Mouse (Mus musculus): Measurements from ENCODE around the gene Zfp462.

Gene Zfp462

GRCm38 (mm10) chr4:55008616-55009015 lies 63.8 kb downstream of the Zfp462 start:
- peaks cover 13% of the 10 kb centered on the region for H3K4me1 ChIP-seq (replicated peaks; ENCODE audit: low read depth, low read length)
- H3K9me3 ChIP-seq (ENCODE audit: low read length), result peaks cover 92% of the 10 kb centered on the region
- TF ChIP-seq NANOG (IDR thresholded peaks at IDR 0.05; ENCODE audit: borderline replicate concordance, low read length) (no peak), CTCF (conservative IDR thresholded peaks at IDR 0.05; ENCODE audit: low read length) (no peak), POU5F1 (IDR thresholded peaks at IDR 0.05; ENCODE audit: borderline replicate concordance, low read length) (no peak)
- peaks cover 99% of the 10 kb centered on the region for H3K36me3 ChIP-seq (ENCODE audit: insufficient read depth, low read length)
- no peaks in the 10 kb centered on the region for H3K27me3 ChIP-seq (ENCODE audit: insufficient read depth, low read length)
- no peak overlapping the region for H3K4me3 ChIP-seq (replicated peaks; ENCODE audit: low read length)

GRCm38 (mm10) chr4:55011391-55011790 lies 66.5 kb downstream of the Zfp462 start:
- no peak for TF ChIP-seq NANOG (IDR thresholded peaks at IDR 0.05; ENCODE audit: borderline replicate concordance, low read length)
- no peak for TF ChIP-seq CTCF (conservative IDR thresholded peaks at IDR 0.05; ENCODE audit: low read length)
- TF ChIP-seq POU5F1 (IDR thresholded peaks at IDR 0.05; ENCODE audit: borderline replicate concordance, low read length), result no peak
- Histone ChIP-seq H3K9me3 (ENCODE audit: low read length) (peaks cover 64% of the 10 kb centered on the region), H3K36me3 (ENCODE audit: insufficient read depth, low read length) (peaks cover 99% of the 10 kb centered on the region), H3K4me3 (replicated peaks; ENCODE audit: low read length) (no peak overlapping the region), H3K27me3 (ENCODE audit: insufficient read depth, low read length) (no peaks in the 10 kb centered on the region), H3K4me1 (replicated peaks; ENCODE audit: low read depth, low read length) (peaks cover 14% of the 10 kb centered on the region)

GRCm38 (mm10) chr4:55013563-55014248 lies 68.9 kb downstream of the Zfp462 start:
- Histone ChIP-seq H3K4me3 (replicated peaks; ENCODE audit: low read length) (no peak overlapping the region), H3K9me3 (ENCODE audit: low read length) (peaks cover 41% of the 10 kb centered on the region), H3K4me1 (replicated peaks; ENCODE audit: low read depth, low read length) (peaks cover 14% of the 10 kb centered on the region), H3K36me3 (ENCODE audit: insufficient read depth, low read length) (peaks cover 100% of the 10 kb centered on the region), H3K27me3 (ENCODE audit: insufficient read depth, low read length) (no peaks in the 10 kb centered on the region)
- TF ChIP-seq POU5F1 (IDR thresholded peaks at IDR 0.05; ENCODE audit: borderline replicate concordance, low read length), result no peak
- TF ChIP-seq NANOG (IDR thresholded peaks at IDR 0.05; ENCODE audit: borderline replicate concordance, low read length), result no peak
- TF ChIP-seq CTCF (conservative IDR thresholded peaks at IDR 0.05; ENCODE audit: low read length), result no peak

GRCm38 (mm10) chr4:55014731-55015463 lies 70.0 kb downstream of the Zfp462 start:
- peaks cover 14% of the 10 kb centered on the region for H3K4me1 ChIP-seq (replicated peaks; ENCODE audit: low read depth, low read length)
- TF ChIP-seq CTCF (conservative IDR thresholded peaks at IDR 0.05; ENCODE audit: low read length) (no peak), POU5F1 (IDR thresholded peaks at IDR 0.05; ENCODE audit: borderline replicate concordance, low read length) (no peak), NANOG (IDR thresholded peaks at IDR 0.05; ENCODE audit: borderline replicate concordance, low read length) (no peak)
- no peak overlapping the region for H3K4me3 ChIP-seq (replicated peaks; ENCODE audit: low read length)
- no peaks in the 10 kb centered on the region for H3K27me3 ChIP-seq (ENCODE audit: insufficient read depth, low read length)
- peaks cover 29% of the 10 kb centered on the region for H3K9me3 ChIP-seq (ENCODE audit: low read length)
- peaks cover 100% of the 10 kb centered on the region for H3K36me3 ChIP-seq (ENCODE audit: insufficient read depth, low read length)

- no peak for TF ChIP-seq NANOG (IDR thresholded peaks at IDR 0.05; ENCODE audit: borderline replicate concordance, low read length)
- peaks cover 100% of the 10 kb centered on the region for H3K36me3 ChIP-seq (ENCODE audit: insufficient read depth, low read length)
- peaks cover 14% of the 10 kb centered on the region for H3K4me1 ChIP-seq (replicated peaks; ENCODE audit: low read depth, low read length)
- H3K27me3 ChIP-seq (ENCODE audit: insufficient read depth, low read length), result no peaks in the 10 kb centered on the region
- H3K4me3 ChIP-seq (replicated peaks; ENCODE audit: low read length), result no peak overlapping the region
- H3K9me3 ChIP-seq (ENCODE audit: low read length), result peaks cover 23% of the 10 kb centered on the region
Measured at GRCm38 (mm10) chr4:55015517-55015916, 70.7 kb downstream of the Zfp462 start.

GRCm38 (mm10) chr4:55026109-55026646 lies 81.3 kb downstream of the Zfp462 start:
- H3K4me1 ChIP-seq (replicated peaks; ENCODE audit: low read depth, low read length), result peaks cover 16% of the 10 kb centered on the region
- H3K27me3 ChIP-seq (ENCODE audit: insufficient read depth, low read length), result no peaks in the 10 kb centered on the region
- TF ChIP-seq NANOG (IDR thresholded peaks at IDR 0.05; ENCODE audit: borderline replicate concordance, low read length) (no peak), POU5F1 (IDR thresholded peaks at IDR 0.05; ENCODE audit: borderline replicate concordance, low read length) (no peak), CTCF (conservative IDR thresholded peaks at IDR 0.05; ENCODE audit: low read length) (no peak)
- no peak overlapping the region for H3K4me3 ChIP-seq (replicated peaks; ENCODE audit: low read length)
- peaks cover 74% of the 10 kb centered on the region for H3K36me3 ChIP-seq (ENCODE audit: insufficient read depth, low read length)
- peaks cover 20% of the 10 kb centered on the region for H3K9me3 ChIP-seq (ENCODE audit: low read length)

GRCm38 (mm10) chr4:55030401-55030800 lies 85.6 kb downstream of the Zfp462 start:
- no peak for TF ChIP-seq POU5F1 (IDR thresholded peaks at IDR 0.05; ENCODE audit: borderline replicate concordance, low read length)
- TF ChIP-seq CTCF (conservative IDR thresholded peaks at IDR 0.05; ENCODE audit: low read length), result no peak
- TF ChIP-seq NANOG (IDR thresholded peaks at IDR 0.05; ENCODE audit: borderline replicate concordance, low read length), result no peak
- Histone ChIP-seq H3K4me3 (replicated peaks; ENCODE audit: low read length) (no peak overlapping the region), H3K27me3 (ENCODE audit: insufficient read depth, low read length) (no peaks in the 10 kb centered on the region), H3K4me1 (replicated peaks; ENCODE audit: low read depth, low read length) (peaks cover 23% of the 10 kb centered on the region), H3K9me3 (ENCODE audit: low read length) (no peaks in the 10 kb centered on the region), H3K36me3 (ENCODE audit: insufficient read depth, low read length) (peaks cover 57% of the 10 kb centered on the region)

- no peak for TF ChIP-seq NANOG (IDR thresholded peaks at IDR 0.05; ENCODE audit: borderline replicate concordance, low read length)
- no peak for TF ChIP-seq POU5F1 (IDR thresholded peaks at IDR 0.05; ENCODE audit: borderline replicate concordance, low read length)
- no peak for TF ChIP-seq CTCF (conservative IDR thresholded peaks at IDR 0.05; ENCODE audit: low read length)
- H3K4me3 ChIP-seq (replicated peaks; ENCODE audit: low read length), result no peak overlapping the region
- peaks cover 55% of the 10 kb centered on the region for H3K36me3 ChIP-seq (ENCODE audit: insufficient read depth, low read length)
- peaks cover 19% of the 10 kb centered on the region for H3K4me1 ChIP-seq (replicated peaks; ENCODE audit: low read depth, low read length)
- no peaks in the 10 kb centered on the region for H3K9me3 ChIP-seq (ENCODE audit: low read length)
- no peaks in the 10 kb centered on the region for H3K27me3 ChIP-seq (ENCODE audit: insufficient read depth, low read length)
Measured at GRCm38 (mm10) chr4:55032317-55032930, 87.6 kb downstream of the Zfp462 start.
